Mouse (Mus musculus) embryonic facial prominence, embryonic 14.5 days (tissue): ENCODE data around the gene Tmem186. TPM values are rescaled to one million over a fixed set of nuclear protein-coding genes. Genes with fewer than 3 reads are reported as not detected.
A peak's percentile ranks its signal among the peaks of the same experiment; 100 is the strongest.

Experiments used
- ATAC-seq: fragments of 200-750 bp; cut with Nextera tagmentation; 2 replicates; pipeline ENCODE4 v1.8.0; 2017; ENCODE audit warnings: low read depth, moderate number of reproducible peaks, moderate TSS enrichment
- DNase-seq: peaks from one replicate; pipeline ENCODE4 v3.0.0-alpha.2; 2015; ENCODE audit warnings: low spot score
- H3K27ac ChIP-seq: fragments of 300-500 bp; sonication (generic); replicated peaks from 2 replicates; pipeline ENCODE4 v1.5.1; 2014; ENCODE audit warnings: low read depth, mild to moderate bottlenecking, low read length, moderate library complexity
- H3K27me3 ChIP-seq: fragments of 300-500 bp; sonication (generic); replicated peaks from 2 replicates; pipeline ENCODE4 v1.6.1; 2014; ENCODE audit warnings: low read length; ENCODE audit not compliant: control insufficient read depth, insufficient read depth
- H3K36me3 ChIP-seq: fragments of 300-500 bp; sonication (generic); 2 replicates; pipeline ENCODE4 v1.6.1; 2014; ENCODE audit warnings: low read length, mixed read lengths; ENCODE audit not compliant: control insufficient read depth, insufficient read depth
- H3K4me1 ChIP-seq: fragments of 300-500 bp; sonication (generic); 2 replicates; pipeline ENCODE4 v1.6.1; 2014; ENCODE audit warnings: antibody characterized with exemption, low read length; ENCODE audit not compliant: control insufficient read depth, insufficient read depth
- H3K4me2 ChIP-seq: fragments of 300-500 bp; sonication (generic); 2 replicates; pipeline ENCODE4 v1.6.1; 2014; ENCODE audit warnings: low read depth, mild to moderate bottlenecking, low read length, moderate library complexity, mixed read lengths
- H3K4me3 ChIP-seq: fragments of 300-500 bp; sonication (generic); 2 replicates; pipeline ENCODE4 v1.5.1; 2014; ENCODE audit warnings: low read depth, mild to moderate bottlenecking, low read length
- H3K9ac ChIP-seq: fragments of 300-500 bp; sonication (generic); 2 replicates; pipeline ENCODE4 v1.6.1; 2014; ENCODE audit warnings: low read depth, mild to moderate bottlenecking, low read length, moderate library complexity, mixed read lengths
- H3K9me3 ChIP-seq: fragments of 300-500 bp; sonication (generic); 2 replicates; pipeline ENCODE4 v1.6.1; 2016; ENCODE audit warnings: low read length; ENCODE audit not compliant: control insufficient read depth
- WGBS: fragments of 180-500 bp; shearing (Covaris S2); extraction: QIAGEN DNeasy Blood & Tissue Kit; methylation state at CpG from one replicate; pipeline ENCODE4 v1.1.7; 2014; 5-methylcytosine and 5-hydroxymethylcytosine counted together
- polyA plus RNA-seq: library from polyadenylated mRNA; unstranded; fragments of >200 nt; fragmentation: Nextera tagmentation; extraction: Ambion mirVana; gene quantifications from 2 replicates; pipeline ENCODE4 v1.2.1, GENCODE M21; 2014

Tmem186 gene
- polyA plus RNA-seq, 1 experiment from 2014 or later: 11.4 TPM

- WGBS: 73% methylated on average over 1 of the region's 2 CpGs
- H3K36me3 ChIP-seq: peaks cover 41% of the 10 kb centered on the region
- DNase-seq (no peak), ATAC-seq (no peak)
- no peak overlapping the region for H3K4me3 ChIP-seq
- H3K4me2 ChIP-seq: no peak overlapping the region
- no peak overlapping the region for H3K27ac ChIP-seq
- no peaks in the 10 kb centered on the region for H3K4me1 ChIP-seq
- H3K9me3 ChIP-seq: no peaks in the 10 kb centered on the region
- no peaks in the 10 kb centered on the region for H3K27me3 ChIP-seq
- no peak overlapping the region for H3K9ac ChIP-seq
Measured at GRCm38 (mm10) chr16:8663022-8663421, 25.5 kb upstream of the Tmem186 start.

GRCm38 (mm10) chr16:8658764-8659163 is 21.3 kb upstream of the Tmem186 start:
- no peak overlapping the region for H3K27ac ChIP-seq
- H3K4me1 ChIP-seq: no peaks in the 10 kb centered on the region
- H3K4me3 ChIP-seq: no peak overlapping the region
- ATAC-seq (no peak), DNase-seq (no peak)
- H3K9ac ChIP-seq: no peak overlapping the region
- no peak overlapping the region for H3K4me2 ChIP-seq
- no peaks in the 10 kb centered on the region for H3K9me3 ChIP-seq
- peaks cover 71% of the 10 kb centered on the region for H3K36me3 ChIP-seq
- 94% methylated on average over 4 of the region's 4 CpGs for WGBS
- H3K27me3 ChIP-seq: no peaks in the 10 kb centered on the region

GRCm38 (mm10) chr16:8658349-8658748 is 20.8 kb upstream of the Tmem186 start:
- Histone ChIP-seq H3K4me1 (no peaks in the 10 kb centered on the region), H3K9me3 (no peaks in the 10 kb centered on the region), H3K36me3 (peaks cover 70% of the 10 kb centered on the region), H3K27ac (no peak overlapping the region), H3K27me3 (no peaks in the 10 kb centered on the region), H3K9ac (no peak overlapping the region), H3K4me3 (no peak overlapping the region), H3K4me2 (no peak overlapping the region)
- WGBS: 76% methylated on average over 4 of the region's 4 CpGs
- ATAC-seq (no peak), DNase-seq (no peak)

- Histone ChIP-seq H3K9ac (no peak overlapping the region), H3K27ac (no peak overlapping the region), H3K36me3 (peaks cover 74% of the 10 kb centered on the region), H3K9me3 (no peaks in the 10 kb centered on the region), H3K27me3 (no peaks in the 10 kb centered on the region), H3K4me3 (no peak overlapping the region), H3K4me2 (no peak overlapping the region), H3K4me1 (no peaks in the 10 kb centered on the region)
- no peak for ATAC-seq
- 78% methylated on average over 2 of the region's 2 CpGs for WGBS
- no peak for DNase-seq
Measured at GRCm38 (mm10) chr16:8656256-8656655, 18.7 kb upstream of the Tmem186 start.

- Histone ChIP-seq H3K9me3 (no peaks in the 10 kb centered on the region), H3K4me2 (no peak overlapping the region), H3K4me1 (no peaks in the 10 kb centered on the region), H3K9ac (no peak overlapping the region), H3K4me3 (no peak overlapping the region), H3K27me3 (no peaks in the 10 kb centered on the region), H3K27ac (no peak overlapping the region), H3K36me3 (peaks cover 80% of the 10 kb centered on the region)
- no peak; the same call in 1 of the 2 replicates for ATAC-seq
- DNase-seq: no peak
- WGBS: 72% methylated on average over 9 of the region's 9 CpGs
Measured at GRCm38 (mm10) chr16:8655599-8655998, 18.1 kb upstream of the Tmem186 start.

GRCm38 (mm10) chr16:8655108-8655507 is 17.6 kb upstream of the Tmem186 start:
- Histone ChIP-seq H3K4me3 (no peak overlapping the region), H3K9me3 (no peaks in the 10 kb centered on the region), H3K27me3 (no peaks in the 10 kb centered on the region), H3K36me3 (peaks cover 79% of the 10 kb centered on the region), H3K27ac (no peak overlapping the region), H3K4me2 (no peak overlapping the region), H3K9ac (no peak overlapping the region), H3K4me1 (no peaks in the 10 kb centered on the region)
- ATAC-seq: no peak
- no peak for DNase-seq
- WGBS: 84% methylated on average over 6 of the region's 6 CpGs

GRCm38 (mm10) chr16:8650007-8650406 is 12.5 kb upstream of the Tmem186 start:
- Histone ChIP-seq H3K36me3 (peaks cover 81% of the 10 kb centered on the region), H3K27me3 (no peaks in the 10 kb centered on the region)

GRCm38 (mm10) chr16:8645546-8645945 is 8.0 kb upstream of the Tmem186 start:
- Histone ChIP-seq H3K4me1 (no peaks in the 10 kb centered on the region), H3K36me3 (peaks cover 78% of the 10 kb centered on the region), H3K4me2 (no peak overlapping the region), H3K27me3 (no peaks in the 10 kb centered on the region), H3K27ac (no peak overlapping the region), H3K9ac (no peak overlapping the region), H3K9me3 (no peaks in the 10 kb centered on the region), H3K4me3 (no peak overlapping the region)
- ATAC-seq (no peak), DNase-seq (no peak)
- WGBS: 89% methylated on average over 6 of the region's 6 CpGs

More at GRCm38 (mm10) chr16:8650007-8650406, 12.5 kb upstream of the Tmem186 start:
- H3K9me3 ChIP-seq: no peaks in the 10 kb centered on the region
- ATAC-seq (no peak), DNase-seq (no peak)
- 86% methylated on average over 3 of the region's 3 CpGs for WGBS
- H3K4me2 ChIP-seq: no peak overlapping the region
- no peak overlapping the region for H3K9ac ChIP-seq
- no peak overlapping the region for H3K27ac ChIP-seq
- no peaks in the 10 kb centered on the region for H3K4me1 ChIP-seq
- no peak overlapping the region for H3K4me3 ChIP-seq

GRCm38 (mm10) chr16:8643855-8644254 is 6.3 kb upstream of the Tmem186 start:
- H3K36me3 ChIP-seq: peaks cover 65% of the 10 kb centered on the region
- DNase-seq: peak; percentile 14
- WGBS: 82% methylated on average over 2 of the region's 2 CpGs

More at GRCm38 (mm10) chr16:8643855-8644254, 6.3 kb upstream of the Tmem186 start:
- Histone ChIP-seq H3K9me3 (no peaks in the 10 kb centered on the region), H3K4me2 (no peak overlapping the region), H3K9ac (no peak overlapping the region), H3K4me1 (no peaks in the 10 kb centered on the region), H3K27me3 (no peaks in the 10 kb centered on the region), H3K27ac (no peak overlapping the region), H3K4me3 (no peak overlapping the region)
- ATAC-seq: peak; percentile 87
